Mouse (Mus musculus): ENCODE measurements around the gene Mbl2.
A peak's percentile ranks its signal among the peaks of the same experiment; 100 is the strongest.
"Not testable (repeated sequence)": the region's sequence is repeated elsewhere in the genome, so short reads cannot be mapped to it uniquely, and the experiment has no call there.

The Mbl2 gene

GRCm38 (mm10) chr19:30232691-30233090 is at the start of gene Mbl2:
Mbl2 (plus strand) TSS chr19:30232942.
- DNase-seq = no peak

- no peak for DNase-seq
Observed at GRCm38 (mm10) chr19:30185536-30185935, 47.2 kb upstream of the Mbl2 start.

GRCm38 (mm10) chr19:30187232-30187631 is 45.5 kb upstream of the Mbl2 start:
- DNase-seq = no peak

GRCm38 (mm10) chr19:30194999-30195398 is 37.7 kb upstream of the Mbl2 start:
- DNase-seq = no peak

GRCm38 (mm10) chr19:30202177-30202576 is 30.6 kb upstream of the Mbl2 start:
- DNase-seq = no peak

GRCm38 (mm10) chr19:30205159-30205816 is 27.5 kb upstream of the Mbl2 start:
- no peak for DNase-seq

- DNase-seq = no peak
Observed at GRCm38 (mm10) chr19:30205874-30206273, 26.9 kb upstream of the Mbl2 start.

GRCm38 (mm10) chr19:30206981-30207380 is 25.8 kb upstream of the Mbl2 start:
- DNase-seq = no peak

- DNase-seq = not testable (repeated sequence)
Observed at GRCm38 (mm10) chr19:30209006-30209405, 23.7 kb upstream of the Mbl2 start.

- no peak for DNase-seq
Observed at GRCm38 (mm10) chr19:30214026-30214425, 18.7 kb upstream of the Mbl2 start.

- not testable (repeated sequence) for DNase-seq
Observed at GRCm38 (mm10) chr19:30215736-30216135, 17.0 kb upstream of the Mbl2 start.

GRCm38 (mm10) chr19:30216186-30216585 is 16.6 kb upstream of the Mbl2 start:
- no peak for DNase-seq

- peak; percentile 10 for DNase-seq
Observed at GRCm38 (mm10) chr19:30217335-30217734, 15.4 kb upstream of the Mbl2 start.

- not testable (repeated sequence) for DNase-seq
Observed at GRCm38 (mm10) chr19:30222593-30222992, 10.1 kb upstream of the Mbl2 start.

GRCm38 (mm10) chr19:30229477-30229876 is 3.3 kb upstream of the Mbl2 start:
- no peak for DNase-seq

GRCm38 (mm10) chr19:30234416-30234815 is 1.7 kb downstream of the Mbl2 start:
- DNase-seq = no peak

GRCm38 (mm10) chr19:30247359-30247758 is 14.6 kb downstream of the Mbl2 start:
- DNase-seq = no peak

GRCm38 (mm10) chr19:30248822-30249221 is 16.1 kb downstream of the Mbl2 start:
- peak; percentile 7 for DNase-seq

GRCm38 (mm10) chr19:30252253-30252652 is 19.5 kb downstream of the Mbl2 start:
- DNase-seq = no peak

- no peak for DNase-seq
Observed at GRCm38 (mm10) chr19:30256339-30256738, 23.6 kb downstream of the Mbl2 start.

GRCm38 (mm10) chr19:30281125-30281524 is 48.4 kb downstream of the Mbl2 start:
- DNase-seq = no peak

GRCm38 (mm10) chr19:30287899-30288490 is 55.3 kb downstream of the Mbl2 start:
- DNase-seq = no peak

Measured in cerebellum, adult 9-11 months (tissue).